Mouse (Mus musculus) liver, adult 2 months (tissue): ENCODE data around the gene Efhb. TPM values are rescaled to one million over a fixed set of nuclear protein-coding genes. Genes with fewer than 3 reads are reported as not detected.

Experiments
- DNase-seq: peaks from one replicate; pipeline ENCODE4 v3.0.0-alpha.2; 2011; ENCODE audit warnings: low read depth, low spot score; ENCODE audit errors: extremely low read depth
- H3K27ac ChIP-seq: fragments of 200-500 bp; replicated peaks from 2 replicates; pipeline ENCODE4 v1.5.1; 2012; ENCODE audit warnings: low read depth, mild to moderate bottlenecking, control low read depth, inconsistent platforms, low read length; ENCODE audit not compliant: insufficient read depth
- H3K27me3 ChIP-seq: fragments of 200-500 bp; 2 replicates; pipeline ENCODE4 v1.6.1; 2012; ENCODE audit warnings: mild to moderate bottlenecking, moderate library complexity, low read length, inconsistent platforms; ENCODE audit not compliant: control insufficient read depth, insufficient read depth
- H3K36me3 ChIP-seq: fragments of 200-500 bp; 2 replicates; pipeline ENCODE4 v1.6.1; 2012; ENCODE audit warnings: low read length, inconsistent platforms; ENCODE audit not compliant: control insufficient read depth, insufficient read depth
- H3K4me1 ChIP-seq: fragments of 200-500 bp; 2 replicates; pipeline ENCODE4 v1.6.1; 2011; ENCODE audit warnings: low read length; ENCODE audit not compliant: control insufficient read depth, insufficient read depth
- H3K4me3 ChIP-seq: fragments of 200-500 bp; 2 replicates; pipeline ENCODE4 v1.5.1; 2011; ENCODE audit warnings: low read depth, mild to moderate bottlenecking, control low read depth, low read length, moderate library complexity; ENCODE audit not compliant: insufficient read depth
- H3K79me2 ChIP-seq: fragments of 200-500 bp; 2 replicates; pipeline ENCODE4 v1.6.1; 2012; ENCODE audit warnings: inconsistent platforms, mild to moderate bottlenecking, low read length, moderate library complexity; ENCODE audit not compliant: control insufficient read depth, insufficient read depth
- H3K9ac ChIP-seq: fragments of 200-500 bp; 2 replicates; pipeline ENCODE4 v1.6.1; 2012; ENCODE audit warnings: low read depth, mild to moderate bottlenecking, control low read depth, inconsistent platforms, low read length
- CTCF ChIP-seq: fragments of 200-500 bp; IDR thresholded peaks from 2 replicates; pipeline ENCODE4 v1.5.1; 2011; ENCODE audit warnings: low read depth, low read length, control low read depth
- POLR2A ChIP-seq: fragments of 200-500 bp; IDR thresholded peaks from 2 replicates; pipeline ENCODE4 v1.6.1; 2011; ENCODE audit warnings: low read length, control low read depth; ENCODE audit not compliant: insufficient read depth; ENCODE audit errors: extremely low read depth
- WGBS: fragments of 180-500 bp; shearing (Covaris S2); methylation state at CpG from one replicate; pipeline ENCODE4 v1.1.7; 2018; 5-methylcytosine and 5-hydroxymethylcytosine counted together
- polyA plus RNA-seq: library from polyadenylated mRNA; depleted of rRNA; stranded (reverse); fragments of >200 nt; gene quantifications from 2 replicates; pipeline ENCODE4 v1.2.3, GENCODE M21; 2012
- total RNA-seq: library from RNA; depleted of rRNA; stranded (reverse); fragments of >200 nt; gene quantifications from 2 replicates; pipeline ENCODE4 v1.2.3, GENCODE M21; 2014

Gene Efhb
- total and polyA plus RNA-seq, 2 experiments: not detected

DNA sequence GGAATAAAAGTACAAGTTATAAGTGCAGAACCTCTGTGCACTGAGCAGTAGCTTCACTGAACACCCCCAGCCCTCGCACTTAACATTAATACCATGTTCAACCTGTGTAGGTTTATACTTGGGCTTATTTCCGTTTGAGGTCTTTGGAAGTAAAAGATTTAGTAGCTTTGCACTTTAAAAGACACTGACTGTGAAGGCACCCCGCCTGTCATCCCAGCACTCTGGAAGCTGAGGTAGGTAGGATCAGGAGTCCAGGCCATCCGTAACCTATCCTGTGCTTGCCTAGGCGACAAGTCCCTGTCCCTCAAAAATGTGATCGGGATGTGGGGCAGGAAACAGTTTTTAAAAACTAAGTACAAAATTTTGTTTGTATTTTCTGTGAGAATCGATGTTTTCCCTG is 17.3 kb upstream of the Efhb start:
- 19% methylated on average over 7 of the region's 7 CpGs for WGBS
- no peaks in the 10 kb centered on the region for H3K27me3 ChIP-seq
- no peak overlapping the region for H3K9ac ChIP-seq
- H3K36me3 ChIP-seq: peaks cover 11% of the 10 kb centered on the region
- no peak overlapping the region; the same call in 1 of the 2 replicates for H3K4me3 ChIP-seq
- peaks cover 10% of the 10 kb centered on the region; the same call in 1 of the 2 replicates for H3K4me1 ChIP-seq
- H3K27ac ChIP-seq: no peak overlapping the region
- DNase-seq: peak; percentile 43
- peaks cover 3% of the 10 kb centered on the region; the same call in 1 of the 2 replicates for H3K79me2 ChIP-seq
- TF ChIP-seq POLR2A (no peak), CTCF (no peak)

DNA sequence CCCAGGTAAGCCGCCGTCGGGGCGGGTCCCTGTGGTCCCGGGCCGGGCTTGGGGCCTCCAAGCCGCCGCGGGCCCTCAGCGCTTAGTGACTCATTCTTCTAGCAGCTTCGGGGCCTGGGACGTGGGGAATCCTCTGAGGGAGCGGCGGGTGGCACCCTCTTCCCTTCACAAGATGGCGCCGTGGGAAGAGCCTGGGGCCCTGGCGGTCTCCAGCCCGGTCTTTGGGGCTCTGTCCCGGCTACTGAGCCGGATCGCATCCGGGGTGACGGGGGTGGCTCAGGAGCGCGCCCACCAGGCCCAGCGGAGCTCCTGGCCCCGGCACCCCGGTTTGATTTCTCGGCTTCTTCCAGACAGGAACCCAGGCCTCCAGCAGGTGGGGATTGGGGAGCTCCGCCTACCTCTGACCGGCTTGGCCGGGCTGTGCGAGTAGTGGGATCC is 16.5 kb upstream of the Efhb start:
- Histone ChIP-seq H3K36me3 (peaks cover 8% of the 10 kb centered on the region), H3K4me3 (peak overlapping the region; percentile 71), H3K79me2 (peaks cover 3% of the 10 kb centered on the region; the same call in 1 of the 2 replicates), H3K27me3 (no peaks in the 10 kb centered on the region), H3K4me1 (peaks cover 10% of the 10 kb centered on the region; the same call in 1 of the 2 replicates), H3K27ac (peak overlapping the region; percentile 85), H3K9ac (peak overlapping the region; percentile 88)
- TF ChIP-seq CTCF: no peak
- TF ChIP-seq POLR2A: no peak
- DNase-seq: peak; percentile 37
- WGBS: 1% methylated on average over 33 of the region's 33 CpGs

DNA sequence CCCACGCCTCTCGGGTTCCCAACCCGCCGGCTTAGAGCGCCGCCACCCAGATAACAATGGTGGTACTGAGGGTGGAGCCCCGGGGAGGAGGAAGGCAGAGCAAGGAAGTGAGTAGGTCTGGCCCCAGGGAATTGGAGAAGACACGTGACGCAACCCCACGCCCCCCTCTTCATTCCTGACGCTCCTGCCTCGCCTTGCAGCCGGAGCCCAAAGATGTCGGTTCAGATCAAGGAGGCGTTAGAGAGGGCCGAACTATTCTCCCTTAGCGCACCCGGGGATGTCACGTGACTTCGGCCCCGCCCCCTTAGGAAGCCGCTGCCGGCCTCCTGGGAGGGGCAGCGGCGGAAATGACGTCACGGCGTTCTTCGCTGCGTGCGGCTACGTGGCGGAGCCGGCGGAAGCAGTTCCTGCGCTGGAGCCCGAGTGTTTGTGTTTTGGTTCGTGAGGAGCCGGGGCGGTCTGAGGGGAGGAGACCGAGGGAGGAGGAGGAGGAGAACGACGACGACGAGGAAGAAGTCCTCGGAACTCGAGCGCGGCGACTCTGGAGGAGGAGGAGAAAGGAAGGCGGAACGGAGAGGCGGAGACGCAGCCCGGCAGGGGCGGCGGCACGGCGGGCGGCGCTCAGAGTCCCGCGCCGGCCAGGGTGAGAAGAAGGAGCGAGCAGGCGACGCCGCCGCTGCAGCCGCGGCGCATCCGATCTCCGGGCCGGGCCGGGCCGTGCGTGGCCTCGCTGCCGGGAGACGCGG is 15.9 kb upstream of the Efhb start, which contains the start of gene Rab5a:
TSS of gene Rab5a (plus strand) at position 377 of the 746 bp plus-strand sequence.
- TF ChIP-seq POLR2A: peak; percentile 85
- peak; percentile 31 for TF ChIP-seq CTCF
- Histone ChIP-seq H3K4me1 (peaks cover 10% of the 10 kb centered on the region; the same call in 1 of the 2 replicates), H3K4me3 (peak within 1 kb of the TSS; percentile 71), H3K27me3 (no peaks in the 10 kb centered on the region), H3K79me2 (peaks cover 3% of the 10 kb centered on the region; the same call in 1 of the 2 replicates), H3K36me3 (peaks cover 3% of the 10 kb centered on the region; the same call in 1 of the 2 replicates), H3K9ac (peak within 1 kb of the TSS; percentile 91), H3K27ac (peak within 1 kb of the TSS; percentile 87)
- WGBS: under 1% methylated on average over 74 of the region's 82 CpGs
- DNase-seq: peak; percentile 94

DNA sequence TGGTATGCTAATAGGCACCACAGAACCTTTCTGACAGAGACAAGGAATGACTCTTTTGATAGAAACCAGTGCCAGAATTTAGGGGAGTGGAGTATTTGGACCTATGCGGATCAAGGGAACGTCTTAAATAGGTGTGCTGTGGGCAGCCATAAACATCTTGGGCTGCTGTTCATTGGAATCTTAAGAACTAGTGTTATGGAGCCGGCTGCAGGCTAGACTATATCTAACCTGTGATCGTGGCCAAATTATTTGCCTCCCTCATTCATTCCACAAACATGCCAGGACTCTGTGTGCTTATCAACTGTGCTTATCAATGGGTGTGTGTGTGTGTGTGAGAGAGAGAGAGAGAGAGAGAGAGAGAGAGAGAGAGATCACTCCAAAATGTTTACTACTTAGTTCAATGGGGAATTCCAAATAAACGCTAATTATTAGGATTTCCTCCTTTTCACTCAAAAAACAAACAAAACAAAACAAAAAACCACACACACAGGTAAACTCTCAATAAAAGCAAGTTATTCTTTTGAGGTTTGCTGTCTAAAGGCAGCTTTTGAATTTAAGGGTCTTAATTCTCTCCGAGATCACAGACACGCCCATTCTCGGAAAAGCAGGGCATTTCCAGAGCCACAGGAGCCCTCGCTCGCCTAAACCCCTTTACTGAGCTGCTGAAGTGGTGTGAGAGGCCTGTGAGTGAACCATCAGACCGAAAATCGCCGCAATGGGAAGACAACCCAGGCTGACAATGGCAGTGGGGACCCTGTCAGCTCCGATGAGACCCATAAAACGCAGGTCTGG is 15.1 kb upstream of the Efhb start:
- TF ChIP-seq CTCF (no peak), POLR2A (no peak)
- peak; percentile 57 for DNase-seq
- WGBS: 8% methylated on average over 15 of the region's 15 CpGs

DNA sequence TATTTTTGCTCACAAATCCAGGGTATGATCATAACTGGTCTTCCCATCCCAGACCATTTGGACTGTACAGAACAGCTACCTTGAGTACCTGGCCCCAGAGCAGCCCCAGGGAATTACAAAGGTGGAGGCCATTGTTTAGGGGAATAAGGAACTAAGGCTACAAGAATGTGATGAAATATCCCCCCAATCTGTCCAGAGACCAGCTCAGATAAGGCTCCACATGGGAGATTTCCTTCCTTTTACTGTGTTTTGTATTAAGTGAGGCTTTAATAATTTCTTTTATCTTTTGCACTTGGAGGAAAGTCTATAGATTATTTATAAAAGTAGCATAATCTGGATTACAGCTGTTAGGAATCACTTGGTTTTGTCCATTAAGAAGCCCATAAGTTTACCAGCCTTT is 5.6 kb upstream of the Efhb start:
- no peak for TF ChIP-seq CTCF
- Histone ChIP-seq H3K79me2 (no peaks in the 10 kb centered on the region), H3K4me3 (no peak overlapping the region), H3K36me3 (no peaks in the 10 kb centered on the region), H3K4me1 (no peaks in the 10 kb centered on the region), H3K27me3 (no peaks in the 10 kb centered on the region), H3K27ac (no peak overlapping the region), H3K9ac (no peak overlapping the region)
- DNase-seq: no peak

More for the DNA sequence above, 15.1 kb upstream of the Efhb start:
- Histone ChIP-seq H3K27me3 (no peaks in the 10 kb centered on the region), H3K4me3 (peak overlapping the region; percentile 71), H3K79me2 (peaks cover 3% of the 10 kb centered on the region; the same call in 1 of the 2 replicates), H3K4me1 (peaks cover 10% of the 10 kb centered on the region; the same call in 1 of the 2 replicates), H3K27ac (peak overlapping the region; percentile 87), H3K9ac (peak overlapping the region; percentile 91), H3K36me3 (no peaks in the 10 kb centered on the region)
